Mouse (Mus musculus): ENCODE results near the gene Gm10840. TPM values are rescaled to one million over a fixed set of nuclear protein-coding genes. Genes with fewer than 3 reads are reported as not detected.

The Gm10840 gene
- total and polyA plus RNA-seq, 3 experiments, result not detected

DNA sequence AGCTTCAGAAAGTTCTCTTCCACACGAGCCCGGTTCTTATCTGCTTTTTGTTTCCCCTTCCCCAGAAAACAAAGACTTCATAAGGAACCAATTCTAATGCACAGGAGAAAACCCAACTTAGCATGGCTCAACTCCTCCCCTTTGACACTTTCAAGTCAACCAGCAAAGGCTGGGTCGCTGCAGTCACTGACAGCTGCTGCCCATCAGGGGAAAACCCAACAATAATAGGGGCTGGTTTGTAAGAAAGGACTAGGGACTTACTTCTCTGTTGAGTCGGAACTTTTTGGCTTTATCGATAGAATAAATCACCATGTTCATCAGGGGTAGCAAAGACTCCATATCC is 41.4 kb downstream of the Gm10840 start, which contains the start of gene Strada:
Strada (minus strand) TSS at position 46 of the 343 bp plus-strand sequence.
- H3K9ac ChIP-seq (ENCODE audit: insufficient read depth, low read depth), result peak within 1 kb of the TSS; percentile 45
- peak within 1 kb of the TSS in 2 of 3 experiments; percentile 14 to 28 for H3K4me3 ChIP-seq (replicated peaks in 1 of 3; ENCODE audit: low read depth in 2 of 3, low read length in 2 of 3, poor library complexity in 1 of 3)
- H3K36me3 ChIP-seq (replicated peaks in 1 of 2; ENCODE audit: control insufficient read depth in 1 of 2, insufficient read depth in 1 of 2, low read length in 1 of 2), result peaks cover 58 to 76% of the 10 kb centered on the region in 2 experiments
- peak; percentile 49; the same call in 1 of the 2 replicates for TF ChIP-seq POLR2A (IDR thresholded peaks at IDR 0.05; ENCODE audit: low read depth, low read length)
- no peak for TF ChIP-seq JUN (IDR thresholded peaks at IDR 0.05; ENCODE audit: insufficient read depth, low read depth, low read length)
- TF ChIP-seq SIN3A (IDR thresholded peaks at IDR 0.05; ENCODE audit: low read length), result peak; percentile 80
- TF ChIP-seq BHLHE40 (IDR thresholded peaks at IDR 0.05; ENCODE audit: low read depth, low read length), result no peak
- no peak for TF ChIP-seq MYC (IDR thresholded peaks at IDR 0.05; ENCODE audit: low read depth, low read length)
- peak; percentile 30; the same call in 1 of the 2 replicates for TF ChIP-seq TCF12 (IDR thresholded peaks at IDR 0.05; ENCODE audit: low read depth, low read length)
- peak; percentile 63; the same call in 1 of the 2 replicates for TF ChIP-seq MXI1 (IDR thresholded peaks at IDR 0.05; ENCODE audit: low read depth, low read length)
- 0 out of 2 replicates have a peak, but pooled peaks have one; percentile 29 for TF ChIP-seq TBP (conservative IDR thresholded peaks at IDR 0.05; ENCODE audit: low read depth, low read length)
- peaks cover 8% of the 10 kb centered on the region for H3K79me2 ChIP-seq (replicated peaks; ENCODE audit: control insufficient read depth, extremely low read depth, insufficient read depth, poor library complexity, severe bottlenecking)
- in situ Hi-C loops (cut with MboI; ENCODE audit: low pct_ligation_motif_present, low pct_unique_long_range_greater_than_20kb, low sequenced_read_pairs), result no loop called here
- no peaks in the 10 kb centered on the region for H3K9me3 ChIP-seq (replicated peaks; ENCODE audit: low read length)
- H3K27ac ChIP-seq (ENCODE audit: insufficient read depth, low read depth), result peak within 1 kb of the TSS; percentile 91
- dilution Hi-C loops (cut with MboI; ENCODE audit: extremely low pct_ligation_motif_present, extremely low pct_unique_long_range_greater_than_20kb, low sequenced_read_pairs), result no loop called here
- peak; percentile 92 for DNase-seq (ENCODE audit: extremely low read depth)
- H3K27me3 ChIP-seq (replicated peaks), result no peaks in the 10 kb centered on the region
- peaks cover 10 to 55% of the 10 kb centered on the region in 2 experiments for H3K4me1 ChIP-seq (ENCODE audit: control insufficient read depth in 1 of 2, insufficient read depth in 2 of 2)
- peak within 1 kb of the TSS; percentile 82 for H3K4me2 ChIP-seq (ENCODE audit: insufficient read depth, low read depth, poor library complexity, severe bottlenecking)

Other genes starting within 250 kb of the Gm10840 start
- 2.6 and 3.9 TPM in 2 replicates for gene Cyb561, start 207.5 kb upstream of the Gm10840 start, total RNA-seq (2012; rRNA removed)
- gene Cyb561, start 207.5 kb upstream of the Gm10840 start, total RNA-seq (2014; rRNA removed), result 0.16 and 0.20 TPM in 2 replicates
- 0.18 and 0.51 TPM in 2 replicates for gene Cyb561, start 207.5 kb upstream of the Gm10840 start, polyA plus RNA-seq (2012; ENCODE audit: insufficient read length, low read depth)
- 0.04 and 0.08 TPM in 2 replicates for gene Ace, start 192.9 kb upstream of the Gm10840 start, total RNA-seq (2012; rRNA removed)
- gene Ace, start 192.9 kb upstream of the Gm10840 start, total RNA-seq (2014; rRNA removed), result not detected in 2 replicates
- not detected in 2 replicates for gene Ace, start 192.9 kb upstream of the Gm10840 start, polyA plus RNA-seq (2012; ENCODE audit: insufficient read length, low read depth)
- not detected in 2 replicates for gene Ace3, start 166.2 kb upstream of the Gm10840 start, total RNA-seq (2012; rRNA removed)
- gene Ace3, start 166.2 kb upstream of the Gm10840 start, total RNA-seq (2014; rRNA removed), result not detected in 2 replicates
- not detected in 2 replicates for gene Ace3, start 166.2 kb upstream of the Gm10840 start, polyA plus RNA-seq (2012; ENCODE audit: insufficient read length, low read depth)
- 0.13 and 0.25 TPM in 2 replicates for gene Kcnh6, start 152.7 kb upstream of the Gm10840 start, total RNA-seq (2012; rRNA removed)
- not detected in 2 replicates for gene Kcnh6, start 152.7 kb upstream of the Gm10840 start, total RNA-seq (2014; rRNA removed)
- 0.19 TPM in 2 replicates for gene Kcnh6, start 152.7 kb upstream of the Gm10840 start, polyA plus RNA-seq (2012; ENCODE audit: insufficient read length, low read depth)
- gene Dcaf7, start 124.0 kb upstream of the Gm10840 start, total RNA-seq (2012; rRNA removed), result 71.5 and 71.6 TPM in 2 replicates
- 74.4 and 79.5 TPM in 2 replicates for gene Dcaf7, start 124.0 kb upstream of the Gm10840 start, total RNA-seq (2014; rRNA removed)
- 83.1 and 93.4 TPM in 2 replicates for gene Dcaf7, start 124.0 kb upstream of the Gm10840 start, polyA plus RNA-seq (2012; ENCODE audit: insufficient read length, low read depth)
- gene Taco1, start 94.8 kb upstream of the Gm10840 start, total RNA-seq (2012; rRNA removed), result 35.7 and 35.8 TPM in 2 replicates
- gene Taco1, start 94.8 kb upstream of the Gm10840 start, total RNA-seq (2014; rRNA removed), result 32.6 and 33.2 TPM in 2 replicates
- gene Taco1, start 94.8 kb upstream of the Gm10840 start, polyA plus RNA-seq (2012; ENCODE audit: insufficient read length, low read depth), result 30.8 and 32.9 TPM in 2 replicates
- gene Map3k3, start 76.2 kb upstream of the Gm10840 start, total RNA-seq (2012; rRNA removed), result 34.1 and 37.3 TPM in 2 replicates
- 28.8 and 30.3 TPM in 2 replicates for gene Map3k3, start 76.2 kb upstream of the Gm10840 start, total RNA-seq (2014; rRNA removed)
- gene Map3k3, start 76.2 kb upstream of the Gm10840 start, polyA plus RNA-seq (2012; ENCODE audit: insufficient read length, low read depth), result 26.8 and 32.3 TPM in 2 replicates
- gene Limd2, start within 50 bp of the Gm10840 start, total RNA-seq (2012; rRNA removed), result 249 and 275 TPM in 2 replicates
- 344 and 367 TPM in 2 replicates for gene Limd2, start within 50 bp of the Gm10840 start, total RNA-seq (2014; rRNA removed)
- 520 and 563 TPM in 2 replicates for gene Limd2, start within 50 bp of the Gm10840 start, polyA plus RNA-seq (2012; ENCODE audit: insufficient read length, low read depth)
- gene Strada, start 41.3 kb downstream of the Gm10840 start, total RNA-seq (2012; rRNA removed), result 36.8 and 39.4 TPM in 2 replicates
- 40.1 and 41.7 TPM in 2 replicates for gene Strada, start 41.3 kb downstream of the Gm10840 start, total RNA-seq (2014; rRNA removed)
- gene Strada, start 41.3 kb downstream of the Gm10840 start, polyA plus RNA-seq (2012; ENCODE audit: insufficient read length, low read depth), result 48.7 and 51.7 TPM in 2 replicates
- 53.2 and 66.7 TPM in 2 replicates for gene Ccdc47, start 55.5 kb downstream of the Gm10840 start, total RNA-seq (2012; rRNA removed)
- gene Ccdc47, start 55.5 kb downstream of the Gm10840 start, total RNA-seq (2014; rRNA removed), result 44.5 and 46.1 TPM in 2 replicates
- gene Ccdc47, start 55.5 kb downstream of the Gm10840 start, polyA plus RNA-seq (2012; ENCODE audit: insufficient read length, low read depth), result 80.8 and 94.1 TPM in 2 replicates
- gene Ddx42, start 56.1 kb downstream of the Gm10840 start, total RNA-seq (2012; rRNA removed), result 63.8 and 69.0 TPM in 2 replicates
- 65.3 and 65.5 TPM in 2 replicates for gene Ddx42, start 56.1 kb downstream of the Gm10840 start, total RNA-seq (2014; rRNA removed)
- 89.1 and 94.6 TPM in 2 replicates for gene Ddx42, start 56.1 kb downstream of the Gm10840 start, polyA plus RNA-seq (2012; ENCODE audit: insufficient read length, low read depth)
- 178 and 269 TPM in 2 replicates for gene Ftsj3, start 95.2 kb downstream of the Gm10840 start, total RNA-seq (2012; rRNA removed)
- 215 and 223 TPM in 2 replicates for gene Ftsj3, start 95.2 kb downstream of the Gm10840 start, total RNA-seq (2014; rRNA removed)
- gene Ftsj3, start 95.2 kb downstream of the Gm10840 start, polyA plus RNA-seq (2012; ENCODE audit: insufficient read length, low read depth), result 298 and 354 TPM in 2 replicates
- gene Psmc5, start 95.3 kb downstream of the Gm10840 start, total RNA-seq (2012; rRNA removed), result 250 and 344 TPM in 2 replicates
- 139 and 151 TPM in 2 replicates for gene Psmc5, start 95.3 kb downstream of the Gm10840 start, total RNA-seq (2014; rRNA removed)
- gene Psmc5, start 95.3 kb downstream of the Gm10840 start, polyA plus RNA-seq (2012; ENCODE audit: insufficient read length, low read depth), result 344 and 352 TPM in 2 replicates
- 89.4 and 94.3 TPM in 2 replicates for gene Smarcd2, start 112.1 kb downstream of the Gm10840 start, total RNA-seq (2012; rRNA removed)
- gene Smarcd2, start 112.1 kb downstream of the Gm10840 start, total RNA-seq (2014; rRNA removed), result 105 and 110 TPM in 2 replicates
- gene Smarcd2, start 112.1 kb downstream of the Gm10840 start, polyA plus RNA-seq (2012; ENCODE audit: insufficient read length, low read depth), result 103 and 116 TPM in 2 replicates
- 4.2 and 5.9 TPM in 2 replicates for gene Tcam1, start 115.8 kb downstream of the Gm10840 start, total RNA-seq (2012; rRNA removed)
- 0.68 and 0.82 TPM in 2 replicates for gene Tcam1, start 115.8 kb downstream of the Gm10840 start, total RNA-seq (2014; rRNA removed)
- 0.64 and 0.99 TPM in 2 replicates for gene Tcam1, start 115.8 kb downstream of the Gm10840 start, polyA plus RNA-seq (2012; ENCODE audit: insufficient read length, low read depth)
- 0.38 and 0.46 TPM in 2 replicates for gene Gh, start 141.0 kb downstream of the Gm10840 start, total RNA-seq (2012; rRNA removed)
- gene Gh, start 141.0 kb downstream of the Gm10840 start, total RNA-seq (2014; rRNA removed), result 0.31 and 0.68 TPM in 2 replicates
- 0.76 and 1.0 TPM in 2 replicates for gene Gh, start 141.0 kb downstream of the Gm10840 start, polyA plus RNA-seq (2012; ENCODE audit: insufficient read length, low read depth)
- gene Cd79b, start 153.9 kb downstream of the Gm10840 start, total RNA-seq (2012; rRNA removed), result 503 and 527 TPM in 2 replicates
- 636 and 689 TPM in 2 replicates for gene Cd79b, start 153.9 kb downstream of the Gm10840 start, total RNA-seq (2014; rRNA removed)
- 678 and 741 TPM in 2 replicates for gene Cd79b, start 153.9 kb downstream of the Gm10840 start, polyA plus RNA-seq (2012; ENCODE audit: insufficient read length, low read depth)
- gene Scn4a, start 192.4 kb downstream of the Gm10840 start, total RNA-seq (2012; rRNA removed), result 0.50 and 0.64 TPM in 2 replicates
- 0.55 and 0.57 TPM in 2 replicates for gene Scn4a, start 192.4 kb downstream of the Gm10840 start, total RNA-seq (2014; rRNA removed)
- 0.97 and 1.00 TPM in 2 replicates for gene Scn4a, start 192.4 kb downstream of the Gm10840 start, polyA plus RNA-seq (2012; ENCODE audit: insufficient read length, low read depth)
- gene Prr29, start 204.6 kb downstream of the Gm10840 start, total RNA-seq (2012; rRNA removed), result 0.17 TPM in 1 of 2 replicates, not detected in the other
- not detected in 2 replicates for gene Prr29, start 204.6 kb downstream of the Gm10840 start, total RNA-seq (2014; rRNA removed)
- gene Prr29, start 204.6 kb downstream of the Gm10840 start, polyA plus RNA-seq (2012; ENCODE audit: insufficient read length, low read depth), result 0.21 TPM in 1 of 2 replicates, not detected in the other
- gene Icam2, start 227.2 kb downstream of the Gm10840 start, total RNA-seq (2012; rRNA removed), result 15.3 and 27.3 TPM in 2 replicates
- gene Icam2, start 227.2 kb downstream of the Gm10840 start, total RNA-seq (2014; rRNA removed), result 40.1 and 44.3 TPM in 2 replicates
- 23.7 and 26.7 TPM in 2 replicates for gene Icam2, start 227.2 kb downstream of the Gm10840 start, polyA plus RNA-seq (2012; ENCODE audit: insufficient read length, low read depth)